In the genomic region with DNA sequence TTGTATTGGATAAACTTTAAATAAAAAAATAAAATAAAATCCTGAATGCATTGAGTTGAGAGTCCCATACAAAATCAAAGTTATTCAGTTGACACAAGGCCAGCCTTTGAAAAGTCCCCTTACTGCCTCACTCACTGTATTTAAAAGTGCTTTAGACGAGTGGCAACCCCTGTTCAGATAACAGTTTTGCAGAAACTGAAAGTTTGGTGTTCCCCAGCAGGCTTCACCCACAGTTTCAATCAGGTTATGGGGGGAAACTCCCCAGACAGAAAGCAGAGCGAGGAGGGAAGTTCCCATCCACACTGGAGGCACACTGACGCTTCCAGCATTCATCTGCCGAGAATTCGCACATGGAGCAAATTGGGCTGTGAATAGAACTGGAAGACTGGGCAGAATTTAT, we compare ENCODE assay signal across 17 mouse cellular contexts. TPM values are rescaled to one million over a fixed set of nuclear protein-coding genes. Genes with fewer than 3 reads are reported as not detected.
DNase-seq lines count a peak whose midpoint lies in the region; TF ChIP-seq lines count a peak whose summit lies in the region.
"Had no signal": no experiment of that assay in that cellular context is flagged by ENCODE, and none has a peak within 500 bp of the region (broad histone marks: within the 10 kb centered on the region; RNA-seq: fewer than 3 reads in every experiment).

No protein-coding gene starts in this region.

- H3K36me3 ChIP-seq in ES-E14 (ENCODE audit: control insufficient read depth, insufficient read depth, low read length, poor library complexity, severe bottlenecking) = no peaks in the 10 kb centered on the region
- H3K36me3 ChIP-seq in splenic B cell, adult 2 months (ENCODE audit: control insufficient read depth, insufficient read depth, low read length, poor library complexity, severe bottlenecking) = no peaks in the 10 kb centered on the region
- H3K36me3 ChIP-seq: embryonic facial prominence, embryonic 13.5 days; forebrain, embryonic 12.5 days; heart, embryonic 12.5 days; hindbrain, embryonic 15.5 days had no signal

- no peaks in the 10 kb centered on the region for H3K9me3 ChIP-seq in ES-E14 (ENCODE audit: control insufficient read depth, insufficient read depth, low read depth, low read length)
- H3K9me3 ChIP-seq: embryonic facial prominence, embryonic 13.5 days; forebrain, embryonic 12.5 days; heart, embryonic 12.5 days; hindbrain, embryonic 15.5 days had no signal

- in situ Hi-C loops in ES-E14 (cut with MboI; ENCODE audit: low sequenced_read_pairs in 2 of 2, unreplicated experiment in 2 of 2) = no loop called here

- DNase-seq in A20 (ENCODE audit: low read depth, low spot score) (peak; percentile 81), ES-E14 (ENCODE audit: low read depth, low spot score) (no peak)
- DNase-seq in CD4-positive helper T cell, adult 2 months (ENCODE audit: low read depth, low spot score) = peak; percentile 43
- DNase-seq in splenic B cell, adult 2 months (ENCODE audit: low read depth, low spot score) = peak; percentile 8
- no peak for DNase-seq in left cerebral cortex, adult 9 months (ENCODE audit: low spot score in 2 of 2)
- no peak for DNase-seq in left cerebral cortex, postnatal 25 days (ENCODE audit: low spot score in 2 of 2)
- DNase-seq: adrenal gland, postnatal 14 days; cerebellum, adult 11-12 months; cerebellum, adult 9-11 months; cerebellum, postnatal 36 days; gastrocnemius, postnatal 25 days had no signal

- intact Hi-C loops in left cerebral cortex, postnatal 25 days (cut with DNase I) = no loop called here

- no peak overlapping the region for H3K4me3 ChIP-seq in ES-E14 (ENCODE audit: insufficient read depth in 1 of 2, low read depth in 1 of 2, low read length in 2 of 2, poor library complexity in 1 of 2, severe bottlenecking in 1 of 2)
- H3K4me3 ChIP-seq: embryonic facial prominence, embryonic 13.5 days; forebrain, embryonic 12.5 days; heart, embryonic 12.5 days; hindbrain, embryonic 15.5 days had no signal

- peaks cover 0 to 14% of the 10 kb centered on the region in 2 experiments; a peak in 2 of 4 replicates for H3K4me1 ChIP-seq in ES-E14 (ENCODE audit: control insufficient read depth in 2 of 2, insufficient read depth in 2 of 2, low read length in 2 of 2, poor library complexity in 1 of 2)

- H3K9ac ChIP-seq in ES-E14 (ENCODE audit: insufficient read depth, low read depth, low read length, poor library complexity, severe bottlenecking) = no peak overlapping the region
- H3K9ac ChIP-seq: embryonic facial prominence, embryonic 13.5 days; forebrain, embryonic 12.5 days; heart, embryonic 12.5 days; hindbrain, embryonic 15.5 days had no signal

- H3K27ac ChIP-seq in ES-E14 (ENCODE audit: insufficient read depth, low read depth, low read length, poor library complexity, severe bottlenecking) = peak overlapping the region; percentile 2; the same call in 1 of the 2 replicates
- H3K27ac ChIP-seq: embryonic facial prominence, embryonic 13.5 days; forebrain, embryonic 12.5 days; hindbrain, embryonic 15.5 days had no signal

- no peaks in the 10 kb centered on the region for H3K27me3 ChIP-seq in splenic B cell, adult 2 months (ENCODE audit: control insufficient read depth, insufficient read depth, low read length, poor library complexity, severe bottlenecking)

TF ChIP-seq in ES-E14, 5 proteins besides CTCF, POLR2A, EP300 and RAD21:
- TF ChIP-seq HCFC1 (IDR thresholded peaks at IDR 0.05; ENCODE audit: borderline replicate concordance, insufficient read depth, low read length) (no peak), ZNF384 (IDR thresholded peaks at IDR 0.05; ENCODE audit: low read depth, low read length) (no peak), CHD2 (IDR thresholded peaks at IDR 0.05; ENCODE audit: low read depth, low read length) (no peak), MAFK (IDR thresholded peaks at IDR 0.05; ENCODE audit: insufficient read depth, low read depth, low read length) (no peak), ZC3H11A (IDR thresholded peaks at IDR 0.05; ENCODE audit: borderline replicate concordance, low read depth, low read length) (no peak)

RNA-seq across cellular contexts. Expression of gene Fam89a, which starts 5.0 kb away (rescaled TPM):
- total RNA-seq in ES-E14 (2012; rRNA removed) = 1.6 and 2.9 TPM in 2 replicates
- under 1 TPM in 1 of 2 experiments, not detected in 1; 0.25 TPM for total RNA-seq in left cerebral cortex, postnatal 25 days (2021)
- total RNA-seq: granulocyte monocyte progenitor cell, adult 5-6 weeks had no signal

RNA-seq across cellular contexts. Expression of gene Arv1, which starts 34.7 kb away (rescaled TPM):
- total RNA-seq in ES-E14 (2012; rRNA removed) = 25.1 and 28.3 TPM in 2 replicates
- 10 to 100 TPM; 11.1 to 11.4 TPM for total RNA-seq in left cerebral cortex, postnatal 25 days (2021)

RNA-seq across cellular contexts. Expression of gene Ttc13, which starts 34.8 kb away (rescaled TPM):
- 74.8 and 108 TPM in 2 replicates for total RNA-seq in ES-E14 (2012; rRNA removed)
- total RNA-seq in left cerebral cortex, postnatal 25 days (2021) = 10 to 100 TPM; 39.1 to 46.4 TPM

RNA-seq across cellular contexts. Expression of gene Trim67, which starts 36.3 kb away (rescaled TPM):
- 0.40 and 0.48 TPM in 2 replicates for total RNA-seq in ES-E14 (2012; rRNA removed)
- total RNA-seq in left cerebral cortex, postnatal 25 days (2021) = 1 to 10 TPM; 2.2 to 2.4 TPM
- total RNA-seq: granulocyte monocyte progenitor cell, adult 5-6 weeks; MEL had no signal

Comparison
In these comparisons a context has a peak if more than half of its experiments do, and no peak if none do; other contexts are left out.
1. DNase-seq: peak in A20 (single experiment), CD4-positive helper T cell, adult 2 months (single experiment) and splenic B cell, adult 2 months (single experiment); none in ES-E14 (single experiment), left cerebral cortex, adult 9 months (0 of 2) and left cerebral cortex, postnatal 25 days (0 of 2).